Mouse (Mus musculus) heart, adult 18-20 months (tissue): ENCODE data around the gene Frmd4b. TPM values are rescaled to one million over a fixed set of nuclear protein-coding genes. Genes with fewer than 3 reads are reported as not detected.
A peak's percentile ranks its signal among the peaks of the same experiment; 100 is the strongest.

Experiments
- DNase-seq, 2 experiments: peaks; one replicate each; pipeline ENCODE4 v3.0.0; 2021 to 2022; ENCODE audit warnings: mixed read lengths in 1 of 2
- total RNA-seq, 2 experiments: library from RNA; stranded (reverse); gene quantifications; 2 replicates each; pipeline ENCODE4 v1.2.3; 2021

Gene Frmd4b
- total RNA-seq, 2 experiments from 2014 or later, result 11.7 to 15.8 TPM

GRCm38 (mm10) chr6:97580479-97581030, 36.8 kb downstream of the Frmd4b start:
- no peak for DNase-seq

- no peak for DNase-seq
These were observed 37.6 kb downstream of the Frmd4b start for GRCm38 (mm10) chr6:97579704-97580103.

- DNase-seq, result no peak
These were observed 39.1 kb downstream of the Frmd4b start for GRCm38 (mm10) chr6:97578210-97578609.

GRCm38 (mm10) chr6:97577349-97577748, 40.0 kb downstream of the Frmd4b start:
- no peak for DNase-seq

- no peak for DNase-seq
These were observed 40.6 kb downstream of the Frmd4b start for GRCm38 (mm10) chr6:97576565-97577346.

GRCm38 (mm10) chr6:97576096-97576495, 41.2 kb downstream of the Frmd4b start:
- DNase-seq, result no peak

- no peak for DNase-seq
These were observed 42.4 kb downstream of the Frmd4b start for GRCm38 (mm10) chr6:97574973-97575372.

GRCm38 (mm10) chr6:97572226-97572625, 45.1 kb downstream of the Frmd4b start:
- DNase-seq, result no peak

- no peak for DNase-seq
These were observed 48.8 kb downstream of the Frmd4b start for GRCm38 (mm10) chr6:97568538-97568937.

- DNase-seq, result no peak
These were observed 50.6 kb downstream of the Frmd4b start for GRCm38 (mm10) chr6:97566746-97567145.

- DNase-seq, result no peak
These were observed 60.2 kb downstream of the Frmd4b start for GRCm38 (mm10) chr6:97557147-97557546.

GRCm38 (mm10) chr6:97555637-97556036, 61.7 kb downstream of the Frmd4b start:
- DNase-seq, result no peak

GRCm38 (mm10) chr6:97553431-97553830, 63.9 kb downstream of the Frmd4b start:
- DNase-seq, result no peak

- no peak for DNase-seq
These were observed 64.8 kb downstream of the Frmd4b start for GRCm38 (mm10) chr6:97552573-97552972.

- no peak for DNase-seq
These were observed 65.5 kb downstream of the Frmd4b start for GRCm38 (mm10) chr6:97551884-97552283.

GRCm38 (mm10) chr6:97551161-97551560, 66.2 kb downstream of the Frmd4b start:
- DNase-seq, result peak in 1 of 2 experiments; percentile 5

GRCm38 (mm10) chr6:97540458-97540857, 76.9 kb downstream of the Frmd4b start:
- DNase-seq, result no peak

- peak; percentile 15 to 25 for DNase-seq
These were observed 81.4 kb downstream of the Frmd4b start for GRCm38 (mm10) chr6:97535763-97536445.

GRCm38 (mm10) chr6:97531043-97531442, 86.3 kb downstream of the Frmd4b start:
- DNase-seq, result peak in 1 of 2 experiments; percentile 10

GRCm38 (mm10) chr6:97528961-97529680, 88.2 kb downstream of the Frmd4b start:
- DNase-seq, result no peak

GRCm38 (mm10) chr6:97526092-97526491, 91.2 kb downstream of the Frmd4b start:
- peak in 1 of 2 experiments; percentile 70 for DNase-seq

- peak; percentile 70 to 92 for DNase-seq
These were observed 94.2 kb downstream of the Frmd4b start for GRCm38 (mm10) chr6:97523118-97523517.
